Mouse (Mus musculus) stomach, embryonic 14.5 days (tissue): ENCODE measurements around the gene Hist2h2aa1. TPM values are rescaled to one million over a fixed set of nuclear protein-coding genes. Genes with fewer than 3 reads are reported as not detected.
"Not testable (repeated sequence)": the region's sequence is repeated elsewhere in the genome, so short reads cannot be mapped to it uniquely, and the experiment has no call there.

Experiments used
- ATAC-seq: fragments of 200-750 bp; cut with Nextera tagmentation; 2 replicates; pipeline ENCODE4 v1.8.0; 2017; ENCODE audit warnings: low read depth, moderate TSS enrichment; ENCODE audit not compliant: insufficient number of reproducible peaks, insufficient read depth, low FRiP score
- H3K27ac ChIP-seq: fragments of 300-500 bp; sonication (generic); 2 replicates; pipeline ENCODE4 v1.5.1; 2014; ENCODE audit warnings: mild to moderate bottlenecking, low read length, moderate library complexity, mixed read lengths
- H3K27me3 ChIP-seq: fragments of 300-500 bp; sonication (generic); 2 replicates; pipeline ENCODE4 v1.6.1; 2014; ENCODE audit warnings: low read length, control low read depth, mixed read lengths; ENCODE audit not compliant: control insufficient read depth, insufficient read depth
- H3K36me3 ChIP-seq: fragments of 300-500 bp; sonication (generic); 2 replicates; pipeline ENCODE4 v1.6.1; 2014; ENCODE audit warnings: mild to moderate bottlenecking, control low read depth, low read length, moderate library complexity, mixed read lengths; ENCODE audit not compliant: control insufficient read depth, insufficient read depth
- H3K4me1 ChIP-seq: fragments of 300-500 bp; sonication (generic); 2 replicates; pipeline ENCODE4 v1.6.1; 2014; ENCODE audit warnings: low read length, control low read depth, mixed read lengths; ENCODE audit not compliant: control insufficient read depth, insufficient read depth
- H3K4me2 ChIP-seq: fragments of 300-500 bp; sonication (generic); replicated peaks from 2 replicates; pipeline ENCODE4 v1.6.1; 2014; ENCODE audit warnings: low read depth, low read length, control low read depth
- H3K4me3 ChIP-seq: fragments of 300-500 bp; sonication (generic); 2 replicates; pipeline ENCODE4 v1.5.1; 2014; ENCODE audit warnings: low read depth, low read length, control low read depth
- H3K9ac ChIP-seq: fragments of 300-500 bp; sonication (generic); replicated peaks from 2 replicates; pipeline ENCODE4 v1.6.1; 2014; ENCODE audit warnings: low read depth, mild to moderate bottlenecking, control low read depth, low read length, moderate library complexity, mixed read lengths
- H3K9me3 ChIP-seq: fragments of 300-500 bp; sonication (generic); 2 replicates; pipeline ENCODE4 v1.6.1; 2016; ENCODE audit warnings: low read depth, low read length, control low read depth; ENCODE audit not compliant: control insufficient read depth
- WGBS: fragments of 180-500 bp; shearing (Covaris S2); extraction: QIAGEN DNeasy Blood & Tissue Kit; methylation state at CpG from one replicate; pipeline ENCODE4 v1.1.7; 2014; 5-methylcytosine and 5-hydroxymethylcytosine counted together
- polyA plus RNA-seq: library from polyadenylated mRNA; unstranded; fragments of >200 nt; fragmentation: Nextera tagmentation; extraction: Ambion mirVana; gene quantifications from 2 replicates; pipeline ENCODE4 v1.2.1, GENCODE M21; 2014

Hist2h2aa1 gene
- polyA plus RNA-seq, 1 experiment from 2014 or later = 17.2 TPM

DNA sequence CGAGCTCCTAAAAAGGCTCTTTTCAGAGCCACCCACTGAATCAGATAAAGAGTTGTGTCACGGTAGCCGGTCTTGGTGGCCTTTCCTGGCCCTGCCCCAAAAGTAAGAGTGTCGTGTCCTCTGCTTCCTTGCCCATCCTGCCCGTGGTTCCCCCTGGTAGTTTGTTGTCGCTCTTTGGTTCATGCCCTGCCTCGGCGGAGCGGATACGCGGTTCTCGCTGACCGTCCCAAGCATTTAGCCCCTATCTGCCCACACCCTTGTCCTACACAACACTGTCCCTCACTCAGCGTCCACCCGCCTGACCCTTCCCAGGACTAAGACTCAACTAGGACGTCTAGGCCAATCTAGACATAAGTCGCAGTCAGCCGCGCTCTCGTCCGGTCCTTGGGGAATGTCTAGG, 721 bp downstream of the Hist2h2aa1 start:
- H3K27ac ChIP-seq, H3K4me2 ChIP-seq, H3K9ac ChIP-seq, ATAC-seq, H3K27me3 ChIP-seq, H3K36me3 ChIP-seq, H3K9me3 ChIP-seq: not testable (repeated sequence)
- H3K4me1 ChIP-seq = peaks cover 16% of the 10 kb centered on the region; the same call in 1 of the 2 replicates
- H3K4me3 ChIP-seq = peak overlapping the region; percentile 16; the same call in 1 of the 2 replicates
- 0% methylated on average over 10 of the region's 21 CpGs for WGBS

DNA sequence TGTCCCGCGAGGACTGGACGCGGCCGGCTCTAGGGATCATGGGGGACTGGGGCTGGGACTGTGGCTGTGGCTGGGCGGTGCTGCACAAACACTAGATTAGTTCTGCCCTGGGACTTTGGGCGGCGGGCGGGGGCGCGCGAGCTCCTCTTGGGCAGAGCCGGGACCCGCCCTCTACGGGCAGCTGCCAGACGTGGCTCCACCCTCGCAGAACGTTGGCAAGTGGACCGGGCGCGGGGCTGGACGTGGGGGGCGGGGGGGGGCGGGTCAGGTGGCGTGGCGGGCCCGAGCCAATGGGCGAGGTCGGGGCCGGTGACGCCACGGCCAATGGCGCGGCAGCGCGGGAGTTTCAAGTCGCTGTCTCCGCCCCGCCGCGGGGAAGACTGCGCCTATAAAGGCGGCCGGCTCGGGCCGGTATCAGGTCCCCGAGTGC, 1.1 kb downstream of the Hist2h2aa1 start, which contains the start of gene Hist2h3c1:
Gene Hist2h3c1 (plus strand): TSS at position 259 of the 430 bp plus-strand sequence.
- Histone ChIP-seq H3K4me3 (peak within 1 kb of the TSS; percentile 33), H3K27ac (peak within 1 kb of the TSS; percentile 35; the same call in 1 of the 2 replicates), H3K9ac (peak within 1 kb of the TSS; percentile 48), H3K4me1 (peaks cover 16% of the 10 kb centered on the region; the same call in 1 of the 2 replicates), H3K4me2 (peak within 1 kb of the TSS; percentile 49)
- not testable (repeated sequence) for H3K27me3 ChIP-seq, H3K9me3 ChIP-seq, H3K36me3 ChIP-seq
- WGBS = no CpG with 5 or more reads among the region's 47 CpGs
- peak; percentile 93 for ATAC-seq

DNA sequence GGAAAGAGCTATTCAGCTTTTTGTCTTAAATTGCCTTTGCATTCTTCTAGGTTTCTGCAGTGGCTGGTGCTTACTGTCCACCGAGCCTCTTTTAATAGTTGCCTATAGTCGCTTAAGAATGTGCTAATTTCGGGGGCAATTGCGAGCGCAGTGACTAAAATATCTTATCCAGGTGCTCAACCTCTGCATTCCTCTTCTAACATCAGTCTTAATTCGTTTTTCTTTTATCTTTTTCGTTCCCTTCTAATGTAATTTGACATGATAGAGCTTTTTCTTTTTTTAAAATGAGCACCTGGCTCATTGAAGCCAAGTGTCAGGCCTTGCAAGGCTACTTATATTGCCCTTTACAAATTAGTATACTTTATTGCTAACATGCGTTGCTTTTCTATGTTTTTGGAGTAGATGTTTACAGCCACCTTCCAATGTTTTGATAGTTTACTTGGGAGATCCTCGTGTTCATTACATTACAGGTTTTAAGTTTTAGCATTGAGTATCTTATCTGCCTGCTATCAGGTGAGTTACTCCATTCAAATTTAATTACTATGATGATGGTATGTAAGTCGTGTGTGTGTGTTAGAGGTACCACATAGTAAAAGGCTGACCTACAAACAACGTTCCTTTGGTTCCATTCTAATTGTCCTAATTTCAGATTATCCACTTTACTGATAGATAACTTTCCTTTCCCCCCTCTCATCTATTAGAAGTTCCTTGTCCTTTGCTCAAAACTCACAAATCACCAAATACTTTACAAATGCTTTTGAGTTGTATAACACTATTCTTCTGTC, 2.3 kb downstream of the Hist2h2aa1 start:
- H3K4me2 ChIP-seq = peak overlapping the region; percentile 49
- peak overlapping the region; percentile 35; the same call in 1 of the 2 replicates for H3K27ac ChIP-seq
- WGBS = 3% methylated on average over 11 of the region's 11 CpGs
- H3K4me1 ChIP-seq = peaks cover 16% of the 10 kb centered on the region; the same call in 1 of the 2 replicates
- no peak for ATAC-seq
- peak overlapping the region; percentile 33 for H3K4me3 ChIP-seq
- no peaks in the 10 kb centered on the region for H3K36me3 ChIP-seq
- no peaks in the 10 kb centered on the region for H3K9me3 ChIP-seq
- peak overlapping the region; percentile 48 for H3K9ac ChIP-seq
- no peaks in the 10 kb centered on the region for H3K27me3 ChIP-seq

DNA sequence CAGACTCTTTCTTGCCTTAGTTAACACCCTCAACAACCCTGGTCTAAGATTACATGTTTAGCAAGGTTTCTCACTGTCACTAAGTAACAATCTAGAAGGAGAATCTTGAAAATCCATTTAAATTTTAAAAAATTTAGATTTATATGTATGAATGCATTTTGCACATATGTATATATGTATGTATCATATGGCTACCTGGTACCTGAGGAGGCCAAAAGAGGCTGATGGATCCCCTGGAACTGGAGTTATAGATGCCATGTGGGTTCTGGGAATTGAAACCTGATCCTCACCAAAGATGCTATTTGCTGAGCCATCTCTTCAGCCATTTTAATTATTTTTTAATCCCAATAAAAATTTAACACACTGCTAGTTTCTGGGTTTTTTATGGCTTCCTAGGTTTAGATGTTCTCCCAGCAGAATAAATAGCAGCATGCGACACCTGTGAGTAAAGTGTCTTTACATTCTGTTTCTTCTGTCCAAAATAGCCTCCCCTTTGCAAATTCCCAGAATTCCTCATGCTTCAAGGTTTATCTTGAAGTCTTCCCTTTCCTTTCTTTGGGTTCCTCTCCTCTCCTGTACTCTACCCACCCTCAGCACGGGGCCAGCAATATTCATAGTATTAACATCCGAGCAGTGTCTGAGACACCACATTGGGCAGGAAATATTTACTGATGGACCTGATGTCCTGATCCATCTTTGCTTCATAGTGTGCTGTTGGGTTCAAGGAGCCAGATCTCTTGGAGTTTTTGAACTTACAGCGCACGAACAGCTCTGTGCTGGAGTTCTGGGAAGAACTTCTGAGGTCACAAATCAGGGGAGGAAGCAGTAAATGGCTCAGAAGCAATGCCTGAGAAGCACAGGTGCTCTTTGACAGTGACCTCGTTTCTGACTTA, 3.1 kb downstream of the Hist2h2aa1 start:
- peak overlapping the region; percentile 49 for H3K4me2 ChIP-seq
- H3K36me3 ChIP-seq = no peaks in the 10 kb centered on the region
- peaks cover 16% of the 10 kb centered on the region; the same call in 1 of the 2 replicates for H3K4me1 ChIP-seq
- H3K9me3 ChIP-seq = no peaks in the 10 kb centered on the region
- ATAC-seq = no peak
- 38% methylated on average over 6 of the region's 6 CpGs for WGBS
- H3K27ac ChIP-seq = no peak overlapping the region
- H3K27me3 ChIP-seq = no peaks in the 10 kb centered on the region
- H3K4me3 ChIP-seq = peak overlapping the region; percentile 33
- peak overlapping the region; percentile 48 for H3K9ac ChIP-seq

DNA sequence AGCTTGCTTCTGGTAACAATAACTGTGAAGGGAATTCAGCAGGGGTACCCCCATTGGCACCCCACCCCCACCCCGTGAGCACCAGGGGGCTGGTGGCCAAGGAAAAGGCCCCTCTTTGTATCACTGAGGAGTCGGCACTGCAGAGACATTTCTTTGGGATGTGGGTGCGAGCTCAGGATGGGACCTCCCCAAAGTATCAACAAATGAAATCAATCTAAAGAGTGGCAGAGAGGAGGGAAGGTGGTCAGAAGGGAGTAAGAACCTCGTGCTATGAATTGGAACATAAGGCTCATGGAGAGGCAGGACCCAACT, 3.7 kb downstream of the Hist2h2aa1 start:
- Histone ChIP-seq H3K27me3 (no peaks in the 10 kb centered on the region), H3K27ac (no peak overlapping the region), H3K4me1 (peaks cover 12% of the 10 kb centered on the region; the same call in 1 of the 2 replicates), H3K4me2 (peak overlapping the region; percentile 49), H3K4me3 (peak overlapping the region; percentile 33; the same call in 1 of the 2 replicates), H3K9ac (no peak overlapping the region), H3K9me3 (no peaks in the 10 kb centered on the region), H3K36me3 (no peaks in the 10 kb centered on the region)
- ATAC-seq = no peak
- WGBS = 42% methylated on average over 4 of the region's 4 CpGs

DNA sequence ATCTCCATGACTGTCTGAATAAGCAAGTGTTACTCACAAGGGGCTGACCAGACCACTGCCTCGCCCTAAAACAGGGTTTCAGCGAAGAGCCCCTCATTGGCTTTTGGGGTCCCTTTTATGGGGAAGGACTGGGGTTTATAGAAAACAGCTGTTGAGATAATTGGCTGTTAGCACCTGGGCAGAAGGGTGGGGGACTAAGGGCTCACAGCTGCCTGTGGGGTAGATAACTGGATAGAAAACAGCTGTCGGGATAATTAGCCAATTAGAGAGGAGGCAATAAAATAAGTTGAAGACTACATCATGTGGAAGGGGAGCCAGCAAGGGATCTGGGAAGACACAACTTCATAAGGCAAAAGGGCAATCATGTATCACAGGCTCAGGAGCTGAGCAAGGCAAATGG, 5.6 kb downstream of the Hist2h2aa1 start:
- H3K27ac ChIP-seq = no peak overlapping the region
- WGBS = 61% methylated on average over 3 of the region's 3 CpGs

DNA sequence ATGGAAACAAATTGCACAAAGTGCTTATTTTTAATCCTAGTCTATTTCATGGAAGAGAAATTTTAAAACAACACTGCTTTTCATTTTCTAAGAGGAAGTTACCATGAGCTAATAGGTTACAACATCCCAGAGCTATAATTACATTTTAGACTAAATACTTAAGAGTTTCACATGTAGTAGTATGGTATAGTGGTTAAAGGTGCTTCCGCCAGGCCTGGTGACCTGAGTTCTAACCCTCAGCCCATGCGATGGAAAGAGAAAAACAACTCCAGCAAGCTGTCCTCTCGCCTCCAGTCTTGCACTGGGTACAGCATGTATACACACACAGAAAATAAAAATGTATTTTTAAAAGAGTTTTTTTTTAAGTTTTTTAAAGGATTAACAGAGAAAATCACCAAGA, 6.5 kb downstream of the Hist2h2aa1 start:
- 89% methylated on average over 3 of the region's 3 CpGs for WGBS
- no peak for ATAC-seq
- no peak overlapping the region for H3K4me3 ChIP-seq

More for the DNA sequence above, 5.6 kb downstream of the Hist2h2aa1 start:
- Histone ChIP-seq H3K9me3 (no peaks in the 10 kb centered on the region), H3K9ac (no peak overlapping the region), H3K4me3 (no peak overlapping the region), H3K4me2 (no peak overlapping the region), H3K36me3 (no peaks in the 10 kb centered on the region), H3K27me3 (no peaks in the 10 kb centered on the region), H3K4me1 (peaks cover 8% of the 10 kb centered on the region; the same call in 1 of the 2 replicates)
- no peak for ATAC-seq

DNA sequence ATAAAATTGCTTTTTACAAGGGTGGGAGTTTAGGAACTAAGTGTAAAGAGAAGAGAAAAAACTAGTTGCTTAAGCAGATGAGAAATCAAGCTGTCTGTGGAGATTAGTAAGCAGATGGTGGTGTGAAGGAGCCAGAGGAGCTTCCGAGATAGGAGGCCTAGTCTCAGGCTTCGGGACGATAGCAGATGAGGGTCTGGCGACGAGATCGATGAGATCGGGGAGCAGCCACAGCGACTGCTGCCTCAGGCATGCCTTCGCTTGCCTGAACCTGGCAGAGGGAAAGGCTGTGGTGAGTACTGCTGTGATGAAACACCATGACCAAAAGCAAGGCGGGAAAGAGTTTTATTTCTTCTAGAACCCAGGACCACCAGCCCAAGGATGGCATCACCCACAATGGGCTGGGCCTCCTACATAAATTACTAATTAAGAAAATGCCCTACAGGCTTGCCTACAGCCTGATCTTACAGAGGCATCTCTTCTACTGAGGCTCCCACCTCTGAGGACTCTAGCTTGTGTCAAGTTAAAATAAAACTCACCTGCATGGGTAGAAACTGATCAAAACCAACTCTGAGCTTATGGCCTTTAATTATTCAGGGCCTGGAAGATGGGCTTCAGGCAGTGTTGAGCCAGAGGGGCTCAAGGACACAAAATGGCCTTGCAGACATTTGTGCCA, 9.5 kb downstream of the Hist2h2aa1 start:
- Histone ChIP-seq H3K9me3 (no peaks in the 10 kb centered on the region), H3K27ac (no peak overlapping the region), H3K27me3 (no peaks in the 10 kb centered on the region), H3K4me1 (0 out of 2 replicates have a peak, but pooled peaks cover 8% of the 10 kb centered on the region), H3K4me2 (no peak overlapping the region), H3K4me3 (no peak overlapping the region), H3K9ac (no peak overlapping the region), H3K36me3 (no peaks in the 10 kb centered on the region)
- 57% methylated on average over 10 of the region's 10 CpGs for WGBS
- peak; percentile 71; the same call in 1 of the 2 replicates for ATAC-seq

More for the DNA sequence above, 6.5 kb downstream of the Hist2h2aa1 start:
- no peaks in the 10 kb centered on the region for H3K27me3 ChIP-seq
- H3K9ac ChIP-seq = no peak overlapping the region
- no peak overlapping the region for H3K27ac ChIP-seq
- peaks cover 15% of the 10 kb centered on the region; the same call in 1 of the 2 replicates for H3K4me1 ChIP-seq
- no peaks in the 10 kb centered on the region for H3K9me3 ChIP-seq
- no peaks in the 10 kb centered on the region for H3K36me3 ChIP-seq
- no peak overlapping the region for H3K4me2 ChIP-seq
